Mouse (Mus musculus) adrenal gland, adult (tissue): ENCODE measurements around the gene Sez6.

Experiments used
- DNase-seq, 2 experiments: peaks; one replicate each; pipeline ENCODE4 v3.0.0; 2022 to 2023; ENCODE audit warnings: low spot score in 1 of 2; ENCODE audit not compliant: inconsistent age in 2 of 2

Gene Sez6

GRCm38 (mm10) chr11:77937649-77938410, 7.2 kb downstream of the Sez6 start:
- no peak for DNase-seq

DNA sequence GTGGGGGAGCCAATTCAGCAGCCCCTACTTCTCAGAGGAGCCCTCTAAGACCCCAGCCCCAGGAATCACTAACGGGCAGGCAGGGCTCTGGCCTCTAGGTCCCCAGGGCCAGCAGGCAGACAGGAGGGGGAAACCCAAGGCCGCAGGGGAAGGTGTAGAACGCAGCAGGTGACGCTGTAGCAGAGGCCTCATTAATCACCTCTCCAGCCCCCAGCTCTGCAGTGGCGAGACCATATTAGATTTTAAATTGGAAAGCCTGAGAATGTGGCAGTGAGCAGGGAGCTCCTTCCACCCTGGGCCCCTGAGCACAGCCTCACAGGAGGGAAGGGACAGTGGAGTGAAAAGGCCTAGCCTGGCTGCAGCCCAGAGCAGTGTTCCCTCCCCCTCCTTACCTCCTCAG, 11.6 kb downstream of the Sez6 start:
- DNase-seq = no peak

- DNase-seq = no peak
These were observed 17.3 kb downstream of the Sez6 start for GRCm38 (mm10) chr11:77947860-77948259.

- no peak for DNase-seq
These were observed 19.6 kb downstream of the Sez6 start for GRCm38 (mm10) chr11:77950125-77950685.

GRCm38 (mm10) chr11:77950797-77951228, 20.2 kb downstream of the Sez6 start:
- DNase-seq = no peak

- peak in 1 of 2 experiments; percentile 63 for DNase-seq
These were observed 23.1 kb downstream of the Sez6 start for GRCm38 (mm10) chr11:77953671-77954070.

- DNase-seq = no peak
These were observed 25.8 kb downstream of the Sez6 start for GRCm38 (mm10) chr11:77956428-77956827.

GRCm38 (mm10) chr11:77958268-77958667, 27.7 kb downstream of the Sez6 start:
- no peak for DNase-seq

GRCm38 (mm10) chr11:77958932-77959331, 28.3 kb downstream of the Sez6 start:
- DNase-seq = no peak

GRCm38 (mm10) chr11:77960199-77960598, 29.6 kb downstream of the Sez6 start:
- DNase-seq = no peak

DNA sequence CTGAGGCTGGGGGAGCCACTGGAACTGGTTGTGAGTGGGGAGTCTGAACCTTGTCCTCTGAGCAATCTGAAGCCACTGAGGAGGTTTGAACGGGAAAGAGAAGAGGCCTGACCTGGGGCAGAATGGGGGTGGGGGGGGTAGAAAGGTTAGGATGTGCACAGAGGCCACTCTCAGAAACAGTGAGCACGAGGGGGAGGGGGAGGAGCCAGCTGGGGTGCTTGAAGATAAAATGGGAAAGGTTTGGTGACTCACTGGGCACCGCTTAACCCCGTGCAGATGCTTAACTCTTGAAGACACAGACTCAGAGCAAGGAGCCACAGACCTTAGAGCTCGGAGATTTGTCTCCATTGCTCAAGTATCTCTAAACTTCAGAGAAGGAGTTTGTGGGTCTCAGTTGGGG, 30.3 kb downstream of the Sez6 start:
- DNase-seq = peak; percentile 66 to 68

DNA sequence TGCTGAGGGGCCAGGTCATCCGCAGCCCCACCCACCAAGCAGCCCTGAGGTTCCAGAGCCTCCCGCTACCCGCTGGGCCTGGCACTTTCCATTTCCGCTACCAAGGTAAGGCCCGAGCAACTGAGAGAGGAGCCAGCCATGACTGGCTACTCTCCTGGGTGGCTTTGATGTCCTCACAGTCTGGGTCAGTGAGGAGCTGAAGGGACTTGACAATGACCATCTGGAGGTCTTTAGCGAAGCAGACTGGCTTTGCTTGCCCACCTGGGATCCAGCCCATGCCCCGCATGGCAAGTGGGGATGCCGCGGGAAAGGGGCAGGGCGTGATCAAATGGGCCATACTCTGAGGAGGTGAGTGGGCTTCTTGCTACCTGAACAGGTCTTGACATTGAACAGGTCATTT, 32.3 kb downstream of the Sez6 start:
- no peak for DNase-seq

GRCm38 (mm10) chr11:77964415-77965095, 34.0 kb downstream of the Sez6 start:
- DNase-seq = peak; percentile 58 to 68

DNA sequence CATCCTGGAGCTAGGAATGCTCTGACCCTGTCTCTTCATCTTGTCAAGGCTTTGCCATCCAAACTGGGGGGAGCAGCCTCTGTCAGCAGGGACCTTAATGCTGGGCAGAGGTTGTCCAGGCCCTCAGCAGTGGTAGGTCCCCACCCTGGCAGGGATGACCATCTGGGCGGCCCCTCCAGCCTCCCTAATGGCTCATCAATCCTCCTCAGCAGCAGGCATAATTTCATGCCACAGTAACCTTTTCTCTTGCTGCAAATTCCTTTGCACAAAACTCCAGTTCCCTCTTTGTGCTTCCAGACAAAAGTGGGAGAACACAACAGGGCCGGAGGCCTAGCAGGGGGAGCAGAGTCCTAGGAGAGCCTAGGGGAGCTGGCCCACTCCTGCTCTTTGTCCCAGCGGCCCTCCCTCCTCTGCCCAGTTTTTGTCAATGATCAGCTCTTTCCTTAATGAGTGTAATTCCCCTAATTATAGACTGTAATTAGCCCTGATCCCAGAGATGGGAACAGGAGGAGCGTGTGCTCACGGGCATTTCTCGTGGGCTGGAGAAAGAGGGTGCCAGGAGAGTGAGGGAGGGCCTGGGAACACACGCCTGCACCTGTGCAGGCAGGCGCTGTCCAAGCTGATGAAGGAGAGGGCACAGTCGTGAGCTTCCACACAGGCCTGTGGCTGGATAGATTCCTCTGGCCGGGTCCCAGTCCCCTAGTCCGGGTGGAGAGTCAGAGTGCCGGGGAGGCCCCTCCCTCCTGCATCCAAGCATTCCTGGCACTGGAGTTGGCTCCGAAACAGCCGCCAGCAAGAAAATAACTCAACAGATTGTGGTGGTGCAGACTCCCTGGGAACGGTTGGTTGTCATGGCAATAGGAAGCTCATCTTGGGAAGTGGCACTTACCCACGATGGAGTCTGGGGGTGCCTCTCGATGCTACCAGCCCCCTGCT, 34.8 kb downstream of the Sez6 start:
- DNase-seq = no peak

DNA sequence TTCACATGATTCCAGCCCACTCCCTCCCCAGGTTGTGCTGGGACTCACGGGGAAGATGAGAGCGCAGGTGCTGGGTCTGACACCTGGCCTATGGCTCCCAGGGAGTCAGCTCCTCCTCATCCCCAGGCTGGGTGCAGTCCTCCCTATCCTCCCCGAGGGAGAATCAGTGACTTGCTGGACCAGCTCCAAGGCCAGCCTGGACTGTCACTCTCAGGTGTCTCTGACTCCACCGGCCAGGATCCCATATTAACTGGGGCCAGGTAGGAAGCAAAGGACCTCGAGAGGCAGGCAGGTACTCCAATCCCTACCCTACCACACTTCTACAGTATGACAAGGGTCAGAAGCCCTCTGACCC, 35.4 kb downstream of the Sez6 start:
- no peak for DNase-seq

- DNase-seq = peak; percentile 62 to 93
These were observed 36.5 kb downstream of the Sez6 start for GRCm38 (mm10) chr11:77967114-77967513.

- no peak for DNase-seq
These were observed 38.2 kb downstream of the Sez6 start for GRCm38 (mm10) chr11:77968786-77969185.

DNA sequence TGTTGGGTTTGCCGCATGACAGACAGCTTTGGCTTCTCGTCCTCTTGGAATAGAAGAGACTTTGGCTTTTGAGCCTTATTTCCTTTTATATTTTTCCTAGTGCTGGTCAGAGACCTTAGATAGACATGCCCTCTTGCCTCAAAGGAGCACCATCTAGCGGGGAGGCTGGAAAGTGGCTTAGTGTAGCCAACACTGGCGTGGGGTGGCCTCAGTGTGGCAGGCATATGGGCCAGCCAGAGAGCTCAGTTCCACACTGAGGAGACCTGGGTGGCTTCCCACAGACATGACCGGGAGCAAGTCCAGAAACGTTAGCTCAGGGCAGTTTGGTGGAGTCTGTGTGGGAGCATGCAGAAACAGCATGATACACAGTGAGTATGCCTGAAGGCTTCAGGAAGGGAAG, 40.1 kb downstream of the Sez6 start:
- no peak for DNase-seq

DNA sequence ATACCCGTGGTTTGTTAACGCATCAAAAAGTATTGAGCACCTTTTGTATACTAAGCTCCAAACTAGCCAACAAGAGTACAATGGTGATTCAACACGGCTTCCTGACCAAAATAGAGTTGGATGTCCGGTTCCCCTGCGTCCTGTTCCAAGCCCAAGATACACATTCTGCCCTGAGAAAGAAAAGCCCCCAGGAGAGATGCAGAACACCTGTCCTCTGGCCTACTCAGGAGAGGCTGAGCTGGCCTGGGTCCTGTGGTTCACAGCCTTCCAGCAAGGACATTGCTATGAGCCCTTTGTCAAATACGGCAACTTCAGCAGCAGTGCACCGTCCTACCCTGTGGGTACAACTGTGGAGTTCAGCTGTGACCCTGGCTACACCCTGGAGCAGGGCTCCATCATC, 42.9 kb downstream of the Sez6 start:
- no peak for DNase-seq

GRCm38 (mm10) chr11:77974325-77974724, 43.7 kb downstream of the Sez6 start:
- DNase-seq = no peak

DNA sequence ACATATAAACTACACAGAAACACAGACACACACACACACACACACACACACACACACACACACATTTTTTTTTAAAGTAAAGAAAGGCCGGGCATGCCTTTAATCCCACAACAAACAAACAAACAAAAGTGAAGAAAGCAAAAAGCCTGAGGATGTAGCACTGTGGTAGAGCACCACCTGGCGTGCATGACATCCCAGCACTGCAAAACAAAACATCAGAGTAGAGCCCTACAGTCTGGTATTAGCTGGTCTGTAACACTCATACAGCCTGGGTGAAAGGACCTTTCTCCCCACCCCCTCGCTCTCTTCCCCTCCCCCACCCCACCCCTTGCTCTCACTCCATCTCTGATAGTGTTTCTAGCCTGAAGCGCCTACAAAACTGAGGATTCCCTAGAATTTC, 45.3 kb downstream of the Sez6 start:
- no peak for DNase-seq
